Mouse (Mus musculus): ENCODE results near the gene Amd1.

DNA sequence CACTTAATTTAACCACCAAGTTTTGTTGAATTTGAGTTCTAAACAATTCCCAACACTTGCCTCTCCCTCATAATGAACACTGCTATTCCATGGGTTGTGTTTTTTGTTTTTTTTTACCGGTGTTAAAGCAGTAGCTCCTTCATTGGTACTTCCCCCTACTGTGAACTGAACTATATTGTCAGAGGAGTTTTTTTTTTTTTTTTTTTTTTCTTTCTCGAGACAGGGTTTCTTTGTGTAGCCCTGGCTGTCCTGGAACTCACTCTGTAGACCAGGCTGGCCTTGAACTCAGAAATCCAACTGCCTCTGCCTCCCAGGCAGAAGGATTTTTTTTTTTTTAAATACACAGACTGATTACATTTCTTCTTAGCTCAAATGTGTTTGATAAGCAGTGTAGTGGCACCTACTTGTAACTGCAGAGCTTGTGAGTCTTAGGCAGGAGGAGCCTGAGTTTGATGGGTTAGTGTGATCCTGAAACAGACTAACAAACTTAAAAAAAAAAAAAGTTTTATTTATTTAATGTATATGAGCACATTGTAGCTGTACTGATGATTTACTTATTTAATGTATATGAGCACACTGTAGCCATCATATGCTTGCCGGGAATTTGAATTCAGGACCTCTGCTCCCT is 44.9 kb upstream of the Amd1 start:
- TF ChIP-seq CTCF (IDR thresholded peaks at IDR 0.05; ENCODE audit: extremely low read depth, insufficient read depth, insufficient read length, insufficient replicate concordance) (no peak), POLR2A (IDR thresholded peaks at IDR 0.05; ENCODE audit: low read depth, low read length) (no peak)

All from spleen, adult 2 months (tissue).